Mouse (Mus musculus) G1E-ER4 (cell line): ENCODE measurements around the gene Cmas. TPM values are rescaled to one million over a fixed set of nuclear protein-coding genes. Genes with fewer than 3 reads are reported as not detected.

Experiments used
- GATA1 ChIP-seq: IDR thresholded peaks from one replicate; pipeline ENCODE4 v1.8.0; 2012; ENCODE audit warnings: low read length, inconsistent platforms
- polyA plus RNA-seq: library from polyadenylated mRNA; stranded (reverse); fragments of >175 nt; gene quantifications from 2 replicates; pipeline ENCODE4 v1.2.3, GENCODE M21; 2012

Gene Cmas
- 74.5 and 94.5 TPM in 2 replicates for polyA plus RNA-seq

GRCm38 (mm10) chr6:142756507-142757333, at the start of gene Cmas:
TSS of gene Cmas (plus strand) at chr6:142756686.
- no peak for TF ChIP-seq GATA1

- no peak for TF ChIP-seq GATA1
Observed at GRCm38 (mm10) chr6:142706688-142707087, 49.8 kb upstream of the Cmas start.

- TF ChIP-seq GATA1: no peak
Observed at GRCm38 (mm10) chr6:142708369-142708768, 48.1 kb upstream of the Cmas start.

- TF ChIP-seq GATA1: no peak
Observed at GRCm38 (mm10) chr6:142710690-142711089, 45.8 kb upstream of the Cmas start.

- no peak for TF ChIP-seq GATA1
Observed at GRCm38 (mm10) chr6:142711106-142711505, 45.4 kb upstream of the Cmas start.

- TF ChIP-seq GATA1: no peak
Observed at GRCm38 (mm10) chr6:142715026-142715425, 41.5 kb upstream of the Cmas start.

- no peak for TF ChIP-seq GATA1
Observed at GRCm38 (mm10) chr6:142717186-142717585, 39.3 kb upstream of the Cmas start.

DNA sequence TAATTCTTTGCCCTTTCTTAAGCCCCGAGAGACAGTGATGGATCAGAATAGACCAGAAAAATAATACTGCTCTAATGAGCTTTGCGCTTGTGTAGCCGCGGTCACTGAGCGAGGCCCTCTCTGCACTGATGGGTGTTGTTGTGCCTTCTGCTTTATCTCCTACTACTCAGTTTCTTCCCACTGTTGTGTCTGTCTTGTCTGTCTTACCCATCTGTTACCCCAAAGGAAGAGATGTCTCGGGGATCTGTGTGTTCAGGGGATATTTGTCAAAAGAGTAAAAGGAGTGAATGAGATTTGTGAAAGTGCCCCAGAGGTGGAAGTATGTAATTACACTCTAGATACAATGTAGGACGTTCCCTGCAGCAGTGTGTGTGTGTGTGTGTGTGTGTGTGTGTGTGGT, 38.3 kb upstream of the Cmas start:
- TF ChIP-seq GATA1: no peak

GRCm38 (mm10) chr6:142720641-142721040, 35.8 kb upstream of the Cmas start:
- no peak for TF ChIP-seq GATA1

DNA sequence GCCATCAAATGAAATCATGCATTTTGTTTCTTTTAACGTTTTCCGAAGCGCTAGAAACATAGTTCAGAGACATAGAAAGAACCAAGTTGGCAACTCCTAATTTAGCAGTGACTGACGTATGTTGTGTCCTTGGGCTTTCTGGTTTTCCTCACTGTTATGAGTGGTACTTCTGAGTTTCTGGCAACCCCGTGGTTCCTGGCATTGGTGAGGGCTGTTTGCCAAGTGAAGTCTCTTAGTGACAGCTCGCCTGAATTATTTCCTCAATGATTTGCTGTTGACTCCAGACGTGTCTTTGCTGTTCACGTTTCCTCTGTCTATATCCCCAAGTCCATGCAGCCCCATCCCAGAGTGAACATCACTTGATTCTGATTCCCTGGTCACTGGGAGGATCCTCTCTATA, 34.8 kb upstream of the Cmas start:
- no peak for TF ChIP-seq GATA1

GRCm38 (mm10) chr6:142726032-142726431, 30.5 kb upstream of the Cmas start:
- no peak for TF ChIP-seq GATA1

DNA sequence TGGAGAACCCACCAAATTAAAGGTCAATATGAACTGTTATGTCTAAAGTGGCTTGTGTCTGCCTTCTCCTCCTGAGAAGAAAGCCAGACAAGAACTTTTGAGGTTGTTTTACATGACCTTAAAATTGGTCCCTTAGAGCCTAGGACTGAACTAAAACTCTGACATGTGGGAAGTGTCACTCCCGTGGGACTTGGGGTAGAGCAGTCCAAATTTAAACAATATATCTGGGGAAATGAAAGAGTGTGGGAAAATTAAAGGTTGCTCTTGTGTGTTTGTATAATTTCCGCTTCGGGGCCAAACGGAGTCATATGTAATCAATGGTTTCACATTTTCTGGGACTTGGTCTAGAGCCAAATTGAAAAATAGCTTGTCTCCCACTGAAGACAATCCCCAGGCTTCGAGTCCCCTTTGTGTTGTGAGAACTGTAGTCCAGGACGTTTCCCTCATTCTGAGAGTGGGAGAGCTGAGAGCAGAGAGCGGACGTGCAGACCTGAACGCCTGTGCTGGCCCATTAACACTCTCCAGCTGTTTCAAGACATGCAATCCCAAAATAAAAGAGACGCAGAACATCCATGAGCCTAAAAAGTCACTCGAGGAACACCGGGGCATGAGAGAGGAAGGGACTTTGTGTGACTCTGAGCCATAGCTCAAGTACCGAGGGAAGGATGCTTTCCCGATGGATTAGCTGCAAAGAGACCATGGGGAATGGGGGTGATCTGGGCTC, 23.8 kb upstream of the Cmas start:
- TF ChIP-seq GATA1: no peak

DNA sequence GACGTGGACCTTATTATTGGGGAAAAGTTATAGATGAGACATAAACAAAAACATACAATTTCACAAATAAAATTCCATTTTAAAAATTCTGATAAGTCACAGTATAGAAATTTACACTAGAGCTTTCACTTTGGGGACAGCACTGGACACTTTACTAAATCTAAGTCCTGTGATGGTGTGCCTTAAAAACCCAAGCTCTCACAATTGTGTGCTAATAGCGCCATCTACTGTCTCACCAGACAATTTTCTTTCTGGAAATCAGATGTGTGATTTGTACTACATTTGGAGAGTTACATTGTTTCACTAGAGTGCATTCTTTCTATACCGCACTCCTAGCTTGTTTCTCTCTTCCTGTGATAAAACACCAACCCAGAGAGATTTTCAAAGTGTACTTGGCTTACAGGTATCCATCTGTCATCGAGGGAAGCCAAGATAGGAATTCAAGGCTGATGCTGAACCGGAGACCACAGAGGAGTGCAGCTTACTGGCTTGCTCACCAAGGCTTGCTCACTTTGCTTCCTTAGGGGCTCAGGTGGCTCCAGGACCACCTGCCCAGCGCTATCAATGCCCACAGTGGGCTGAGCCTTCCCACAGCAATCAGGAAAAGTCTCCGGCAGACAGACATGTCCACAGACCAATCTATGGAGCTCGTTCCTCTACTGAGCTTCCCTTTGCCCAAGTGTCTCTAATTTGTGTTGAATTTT, 21.0 kb upstream of the Cmas start:
- no peak for TF ChIP-seq GATA1

GRCm38 (mm10) chr6:142738225-142738624, 18.3 kb upstream of the Cmas start:
- no peak for TF ChIP-seq GATA1

GRCm38 (mm10) chr6:142738637-142739036, 17.8 kb upstream of the Cmas start:
- TF ChIP-seq GATA1: no peak

DNA sequence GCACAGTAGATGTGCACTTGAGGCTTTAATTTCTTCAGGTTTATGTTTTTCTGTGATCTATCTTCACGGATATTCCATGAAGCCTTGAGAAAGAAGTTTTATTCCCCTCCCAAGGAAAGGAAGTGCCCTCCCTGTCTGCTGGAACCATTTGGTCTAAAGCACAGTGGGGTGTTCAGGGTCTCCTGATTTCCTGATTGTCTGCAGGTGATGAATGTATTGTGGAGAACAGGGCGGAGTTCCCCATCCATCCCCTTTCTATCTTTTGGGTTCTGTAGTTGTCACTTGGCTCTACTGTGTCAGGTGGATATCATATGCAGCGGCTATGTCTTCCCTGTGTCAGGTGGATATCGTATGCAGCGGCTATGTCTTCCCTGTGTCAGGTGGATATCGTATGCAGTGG, 14.7 kb upstream of the Cmas start:
- TF ChIP-seq GATA1: no peak

- no peak for TF ChIP-seq GATA1
Observed at GRCm38 (mm10) chr6:142743193-142743592, 13.3 kb upstream of the Cmas start.
